Mouse (Mus musculus): Measurements from ENCODE around the gene Baz1a. TPM values are rescaled to one million over a fixed set of nuclear protein-coding genes. Genes with fewer than 3 reads are reported as not detected.

The Baz1a gene
- polyA plus RNA-seq (2015; fragmentation: Nextera tagmentation; extraction: Ambion mirVana), result 17.5 and 20.7 TPM in 2 replicates

DNA sequence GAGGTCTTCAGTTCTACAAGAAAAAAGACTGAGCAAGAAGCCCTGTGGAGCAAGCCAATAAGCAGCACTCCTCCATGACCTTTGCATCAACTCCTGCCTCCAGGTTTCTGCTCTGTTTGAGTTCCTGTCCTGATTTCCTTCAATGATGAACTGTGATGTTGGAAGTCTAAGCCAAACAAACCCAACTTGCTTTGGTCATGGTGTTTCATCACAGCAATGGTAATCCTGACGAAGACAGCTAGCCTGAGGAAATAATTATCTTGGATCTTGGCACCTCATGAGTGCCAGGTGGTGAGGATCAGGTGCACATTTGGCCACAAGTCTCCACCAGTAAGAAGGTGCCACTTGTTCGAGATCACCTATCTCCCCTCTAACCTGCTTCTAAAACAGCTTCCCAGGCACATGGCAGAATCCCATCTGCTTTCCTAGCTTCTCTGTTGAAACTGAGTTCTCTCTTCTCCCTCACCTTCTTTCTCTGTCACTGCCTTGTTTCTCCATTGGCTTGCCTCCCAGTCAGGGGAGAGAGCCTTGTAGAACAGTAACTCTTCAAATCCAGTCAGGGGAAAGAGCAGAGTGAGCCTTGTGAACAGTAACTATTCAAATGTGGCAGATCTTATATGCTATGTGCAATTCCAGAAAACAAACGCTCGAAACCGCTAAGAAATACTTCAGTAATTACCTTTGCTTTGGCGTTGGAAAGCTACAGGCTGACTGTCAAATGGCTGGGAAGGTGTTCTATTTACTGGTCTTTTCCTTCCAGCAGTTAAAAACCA, at the start of gene Baz1a:
Gene Baz1a, minus strand, starts transcription at position 723 of the 773 bp plus-strand sequence.
- 77% methylated on average over 6 of the region's 6 CpGs for WGBS
- no peak for ATAC-seq
- no peak for DNase-seq (ENCODE audit: low spot score)
- no peak within 1 kb of the TSS for H3K27ac ChIP-seq (ENCODE audit: low read length)
- no peak within 1 kb of the TSS for H3K4me2 ChIP-seq (replicated peaks; ENCODE audit: low read depth, low read length)
- no peak within 1 kb of the TSS for H3K9ac ChIP-seq (replicated peaks; ENCODE audit: low read depth)
- no peak within 1 kb of the TSS for H3K4me3 ChIP-seq (ENCODE audit: low read depth, low read length)
- TF ChIP-seq CTCF (IDR thresholded peaks at IDR 0.05) (no peak), EP300 (IDR thresholded peaks at IDR 0.05) (no peak)
- no peaks in the 10 kb centered on the region for H3K9me3 ChIP-seq (ENCODE audit: low read length)
- H3K4me1 ChIP-seq (ENCODE audit: insufficient read depth, low read depth, low read length), result no peaks in the 10 kb centered on the region
- H3K27me3 ChIP-seq (replicated peaks; ENCODE audit: insufficient read depth, low read length), result no peaks in the 10 kb centered on the region
- no peaks in the 10 kb centered on the region for H3K36me3 ChIP-seq (ENCODE audit: insufficient read depth, low read length)

DNA sequence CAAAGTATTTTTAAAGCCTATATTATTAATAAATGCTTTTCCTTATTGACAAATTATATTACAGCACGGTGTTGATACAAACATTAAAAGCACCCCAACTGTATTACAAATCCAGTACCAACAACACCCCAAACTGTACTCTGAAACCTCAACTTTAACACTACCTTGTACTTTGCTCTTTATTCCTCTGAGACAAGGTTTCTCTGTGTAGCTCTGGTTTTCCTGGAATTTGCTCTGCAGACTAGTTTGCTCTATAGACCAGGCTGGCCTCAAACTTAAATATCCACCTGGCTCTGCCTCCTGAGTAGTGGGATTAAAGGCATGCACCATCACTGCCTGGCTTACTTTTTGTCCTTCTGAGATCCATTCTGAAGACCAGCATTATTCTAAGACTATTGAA, 48.0 kb upstream of the Baz1a start:
- no peak for ATAC-seq
- Histone ChIP-seq H3K9ac (replicated peaks; ENCODE audit: low read depth) (no peak overlapping the region), H3K9me3 (ENCODE audit: low read length) (no peaks in the 10 kb centered on the region), H3K4me1 (ENCODE audit: insufficient read depth, low read depth, low read length) (no peaks in the 10 kb centered on the region), H3K27me3 (replicated peaks; ENCODE audit: insufficient read depth, low read length) (no peaks in the 10 kb centered on the region), H3K36me3 (ENCODE audit: insufficient read depth, low read length) (no peaks in the 10 kb centered on the region), H3K4me3 (ENCODE audit: low read depth, low read length) (no peak overlapping the region), H3K4me2 (replicated peaks; ENCODE audit: low read depth, low read length) (no peak overlapping the region), H3K27ac (ENCODE audit: low read length) (no peak overlapping the region)
- WGBS, result 86% methylated on average over 1 of the region's 1 CpGs
- TF ChIP-seq EP300 (IDR thresholded peaks at IDR 0.05), result no peak
- no peak for TF ChIP-seq CTCF (IDR thresholded peaks at IDR 0.05)
- DNase-seq (ENCODE audit: low spot score), result no peak

DNA sequence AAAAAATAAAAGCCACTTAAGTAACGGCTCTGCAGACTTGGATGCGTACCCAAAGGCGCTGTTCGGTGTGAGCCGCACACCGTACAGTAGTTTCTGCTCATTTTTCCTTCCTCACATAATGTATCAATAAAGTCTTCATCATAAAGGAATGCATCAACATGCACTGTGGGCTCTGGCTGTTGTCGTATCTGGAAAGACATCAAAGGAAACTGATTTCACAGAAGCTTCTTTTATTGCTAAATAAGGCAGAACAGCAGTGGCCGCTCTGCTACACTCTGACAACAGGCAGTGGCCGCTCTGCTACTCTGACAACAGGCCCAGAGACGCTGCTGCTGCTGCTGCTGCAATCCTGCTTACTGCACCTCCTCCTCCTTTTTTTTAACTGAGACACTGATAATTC, 46.9 kb upstream of the Baz1a start:
- H3K27me3 ChIP-seq (replicated peaks; ENCODE audit: insufficient read depth, low read length), result no peaks in the 10 kb centered on the region
- no peak overlapping the region for H3K4me3 ChIP-seq (ENCODE audit: low read depth, low read length)
- no peaks in the 10 kb centered on the region for H3K9me3 ChIP-seq (ENCODE audit: low read length)
- TF ChIP-seq EP300 (IDR thresholded peaks at IDR 0.05) (peak; percentile 87), CTCF (IDR thresholded peaks at IDR 0.05) (no peak)
- peak; percentile 82 for ATAC-seq
- no peak overlapping the region for H3K9ac ChIP-seq (replicated peaks; ENCODE audit: low read depth)
- peaks cover 4% of the 10 kb centered on the region; the same call in 1 of the 2 replicates for H3K36me3 ChIP-seq (ENCODE audit: insufficient read depth, low read length)
- 57% methylated on average over 10 of the region's 10 CpGs for WGBS
- 0 out of 2 replicates have a peak overlapping the region, but pooled peaks have one; percentile 11 for H3K4me2 ChIP-seq (replicated peaks; ENCODE audit: low read depth, low read length)
- no peaks in the 10 kb centered on the region for H3K4me1 ChIP-seq (ENCODE audit: insufficient read depth, low read depth, low read length)
- H3K27ac ChIP-seq (ENCODE audit: low read length), result 0 out of 2 replicates have a peak overlapping the region, but pooled peaks have one; percentile 66
- peak; percentile 85 for DNase-seq (ENCODE audit: low spot score)

DNA sequence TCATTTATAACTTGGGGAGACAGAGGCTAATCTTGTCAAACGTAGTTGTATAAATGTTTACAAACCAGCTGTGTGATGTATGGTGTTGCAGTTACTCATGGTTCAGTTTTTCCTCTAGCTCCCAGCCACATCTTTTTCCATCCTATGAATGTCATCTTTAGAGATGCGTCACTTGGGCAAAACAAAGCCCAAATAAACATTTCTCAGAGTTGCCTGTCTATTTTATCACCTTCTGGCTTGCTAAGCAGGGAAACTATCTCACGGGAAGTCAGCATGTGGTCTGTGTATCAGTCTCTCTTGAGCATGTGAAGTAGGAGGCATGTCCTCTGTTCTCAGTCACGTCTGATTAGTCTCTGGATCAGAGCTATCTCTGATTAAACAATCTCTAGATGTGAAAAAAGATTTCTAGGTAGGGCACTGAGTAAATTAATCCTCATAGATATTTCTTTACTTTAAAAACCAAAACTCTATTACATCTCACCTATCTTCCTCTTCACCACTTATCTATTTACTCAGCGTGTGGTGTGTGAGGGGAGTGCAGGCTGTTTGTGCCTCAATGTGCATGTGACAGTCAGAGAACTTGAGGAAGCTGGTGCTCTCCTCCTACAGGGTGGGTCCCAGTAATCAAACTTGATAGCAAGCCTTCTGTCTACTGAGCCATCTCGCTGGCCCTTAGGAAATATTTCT, 46.2 kb upstream of the Baz1a start:
- no peak overlapping the region for H3K9ac ChIP-seq (replicated peaks; ENCODE audit: low read depth)
- H3K4me1 ChIP-seq (ENCODE audit: insufficient read depth, low read depth, low read length), result no peaks in the 10 kb centered on the region
- DNase-seq (ENCODE audit: low spot score) (peak; percentile 53), ATAC-seq (peak; percentile 13; the same call in 1 of the 2 replicates)
- H3K4me3 ChIP-seq (ENCODE audit: low read depth, low read length), result no peak overlapping the region
- H3K4me2 ChIP-seq (replicated peaks; ENCODE audit: low read depth, low read length), result 0 out of 2 replicates have a peak overlapping the region, but pooled peaks have one; percentile 11
- peaks cover 4% of the 10 kb centered on the region; the same call in 1 of the 2 replicates for H3K36me3 ChIP-seq (ENCODE audit: insufficient read depth, low read length)
- TF ChIP-seq CTCF (IDR thresholded peaks at IDR 0.05), result no peak
- TF ChIP-seq EP300 (IDR thresholded peaks at IDR 0.05), result no peak
- peak overlapping the region; percentile 66 for H3K27ac ChIP-seq (ENCODE audit: low read length)
- H3K9me3 ChIP-seq (ENCODE audit: low read length), result no peaks in the 10 kb centered on the region
- WGBS, result 44% methylated on average over 6 of the region's 6 CpGs
- H3K27me3 ChIP-seq (replicated peaks; ENCODE audit: insufficient read depth, low read length), result no peaks in the 10 kb centered on the region

DNA sequence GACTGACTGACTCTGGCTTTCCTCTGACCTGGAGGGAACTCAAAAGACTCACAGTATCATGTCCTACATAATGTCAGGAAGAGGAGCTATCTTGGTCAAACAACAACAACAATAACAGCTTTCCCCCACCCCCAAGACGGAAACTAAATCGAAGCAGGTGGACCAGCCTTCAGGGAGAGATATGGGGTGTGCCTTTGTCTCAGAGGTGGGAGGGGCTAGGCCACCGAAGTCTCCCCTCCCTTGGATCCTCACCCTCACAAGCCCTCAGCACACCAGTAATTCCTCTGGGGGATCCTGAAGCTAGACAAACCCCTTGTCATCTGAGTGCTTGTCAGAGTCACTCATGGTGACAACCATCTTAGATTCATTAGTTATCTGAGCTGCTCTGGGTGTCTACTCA, 45.7 kb upstream of the Baz1a start:
- no peak overlapping the region for H3K9ac ChIP-seq (replicated peaks; ENCODE audit: low read depth)
- H3K4me3 ChIP-seq (ENCODE audit: low read depth, low read length), result no peak overlapping the region
- H3K27me3 ChIP-seq (replicated peaks; ENCODE audit: insufficient read depth, low read length), result no peaks in the 10 kb centered on the region
- H3K9me3 ChIP-seq (ENCODE audit: low read length), result no peaks in the 10 kb centered on the region
- H3K4me2 ChIP-seq (replicated peaks; ENCODE audit: low read depth, low read length), result no peak overlapping the region
- DNase-seq (ENCODE audit: low spot score), result peak; percentile 8
- 25% methylated on average over 3 of the region's 3 CpGs for WGBS
- peaks cover 4% of the 10 kb centered on the region; the same call in 1 of the 2 replicates for H3K36me3 ChIP-seq (ENCODE audit: insufficient read depth, low read length)
- no peak for TF ChIP-seq EP300 (IDR thresholded peaks at IDR 0.05)
- no peak for TF ChIP-seq CTCF (IDR thresholded peaks at IDR 0.05)
- peak overlapping the region; percentile 47 for H3K27ac ChIP-seq (ENCODE audit: low read length)
- no peak for ATAC-seq
- no peaks in the 10 kb centered on the region; the same call in 1 of the 2 replicates for H3K4me1 ChIP-seq (ENCODE audit: insufficient read depth, low read depth, low read length)

All from lung, postnatal 0 days (tissue).